Mouse (Mus musculus): Measurements from ENCODE around the gene Chpf2.

- TF ChIP-seq CTCF (IDR thresholded peaks at IDR 0.05; ENCODE audit: low read depth, low read length) (no peak), POLR2A (IDR thresholded peaks at IDR 0.05; ENCODE audit: extremely low read depth, insufficient read depth, low read length) (no peak)
Observed at GRCm38 (mm10) chr5:24620626-24621025, 34.1 kb downstream of the Chpf2 start.

Data from liver, adult 2 months (tissue).